ENCODE assay signal across 14 mouse cellular contexts in the genomic region with DNA sequence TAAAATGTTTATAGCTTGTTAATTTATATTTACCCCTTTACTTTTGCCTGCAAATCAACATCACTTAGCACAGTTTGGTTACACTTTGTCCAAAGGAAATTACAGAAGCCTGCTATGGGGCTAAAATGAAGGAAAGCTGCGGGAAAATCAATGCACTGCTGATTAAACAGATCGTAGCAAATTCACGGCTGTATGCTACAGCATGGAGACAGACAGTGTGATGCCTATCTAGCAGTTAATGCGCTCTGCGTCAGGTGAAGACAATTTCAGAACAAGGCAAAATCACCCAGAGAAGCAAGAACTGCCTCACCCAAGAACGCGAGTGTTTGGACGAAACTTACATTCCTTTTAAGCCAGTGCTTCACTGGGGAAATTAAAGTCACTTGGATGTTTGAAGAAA.
DNase-seq lines count a peak whose midpoint lies in the region; ATAC-seq and TF ChIP-seq lines count a peak whose summit lies in the region.
"Had no signal": no experiment of that assay in that cellular context is flagged by ENCODE, and none has a peak within 500 bp of the region (broad histone marks: within the 10 kb centered on the region; RNA-seq: fewer than 3 reads in every experiment).

No protein-coding gene starts in this region.

- no peak for TF ChIP-seq CTCF in midbrain, postnatal 0 days (IDR thresholded peaks at IDR 0.05)

- 85% methylated on average over 8 of the region's 8 CpGs for WGBS in midbrain, embryonic 10.5 days
- 40% methylated on average over 8 of the region's 8 CpGs for WGBS in midbrain, postnatal 0 days
- 14% methylated on average over 8 of the region's 8 CpGs for WGBS in forebrain, embryonic 13.5 days
- WGBS in hindbrain, embryonic 16.5 days: 42% methylated on average over 8 of the region's 8 CpGs

- H3K36me3 ChIP-seq in midbrain, embryonic 10.5 days: no peaks in the 10 kb centered on the region
- H3K36me3 ChIP-seq in midbrain, postnatal 0 days (ENCODE audit: insufficient read depth, low read length): no peaks in the 10 kb centered on the region
- no peaks in the 10 kb centered on the region for H3K36me3 ChIP-seq in forebrain, embryonic 13.5 days (ENCODE audit: poor library complexity, severe bottlenecking)
- H3K36me3 ChIP-seq in hindbrain, embryonic 16.5 days (ENCODE audit: control insufficient read depth, insufficient read depth, low read length): no peaks in the 10 kb centered on the region
- H3K36me3 ChIP-seq: embryonic facial prominence, embryonic 12.5 days; heart, embryonic 15.5 days had no signal

- no peak overlapping the region for H3K4me3 ChIP-seq in midbrain, embryonic 10.5 days
- H3K4me3 ChIP-seq in midbrain, postnatal 0 days (ENCODE audit: low read depth, low read length): no peak overlapping the region
- peak overlapping the region; percentile 13; the same call in 1 of the 2 replicates for H3K4me3 ChIP-seq in forebrain, embryonic 13.5 days
- H3K4me3 ChIP-seq in hindbrain, embryonic 16.5 days (ENCODE audit: low read length): no peak overlapping the region
- H3K4me3 ChIP-seq: embryonic facial prominence, embryonic 12.5 days; heart, embryonic 15.5 days had no signal

- H3K4me1 ChIP-seq in midbrain, embryonic 10.5 days: peaks cover 19% of the 10 kb centered on the region
- H3K4me1 ChIP-seq in midbrain, postnatal 0 days (ENCODE audit: insufficient read depth, low read length): no peaks in the 10 kb centered on the region
- H3K4me1 ChIP-seq in forebrain, embryonic 13.5 days: peaks cover 29% of the 10 kb centered on the region
- H3K4me1 ChIP-seq in hindbrain, embryonic 16.5 days (ENCODE audit: control insufficient read depth, insufficient read depth, low read depth, low read length): peaks cover 2% of the 10 kb centered on the region; the same call in 1 of the 2 replicates
- H3K4me1 ChIP-seq: embryonic facial prominence, embryonic 12.5 days; heart, embryonic 15.5 days had no signal

- ATAC-seq in midbrain, postnatal 0 days (ENCODE audit: low FRiP score): no peak
- ATAC-seq in forebrain, embryonic 13.5 days: peak; percentile 64
- 0 out of 2 replicates have a peak, but pooled peaks have one; percentile 45 for ATAC-seq in hindbrain, embryonic 16.5 days
- ATAC-seq: inflammation-experienced regulatory T-cells, adult 6 months had no signal

- H3K9me3 ChIP-seq in midbrain, embryonic 10.5 days (replicated peaks): no peaks in the 10 kb centered on the region
- no peaks in the 10 kb centered on the region for H3K9me3 ChIP-seq in midbrain, postnatal 0 days (ENCODE audit: low read length)
- no peaks in the 10 kb centered on the region for H3K9me3 ChIP-seq in forebrain, embryonic 13.5 days (replicated peaks)
- H3K9me3 ChIP-seq in hindbrain, embryonic 16.5 days (ENCODE audit: control insufficient read depth, low read length): no peaks in the 10 kb centered on the region
- H3K9me3 ChIP-seq: embryonic facial prominence, embryonic 12.5 days; heart, embryonic 15.5 days had no signal

- peak overlapping the region; percentile 4; the same call in 1 of the 2 replicates for H3K27ac ChIP-seq in midbrain, embryonic 10.5 days (replicated peaks)
- no peak overlapping the region for H3K27ac ChIP-seq in midbrain, postnatal 0 days (ENCODE audit: low read depth, low read length)
- H3K27ac ChIP-seq in forebrain, embryonic 13.5 days: peak overlapping the region; percentile 84
- no peak overlapping the region for H3K27ac ChIP-seq in hindbrain, embryonic 16.5 days (ENCODE audit: low read depth, low read length)
- H3K27ac ChIP-seq: embryonic facial prominence, embryonic 12.5 days; heart, embryonic 15.5 days had no signal

- no peak overlapping the region for H3K9ac ChIP-seq in midbrain, postnatal 0 days (replicated peaks; ENCODE audit: low read length, poor library complexity, severe bottlenecking)
- peak overlapping the region; percentile 53 for H3K9ac ChIP-seq in forebrain, embryonic 13.5 days
- H3K9ac ChIP-seq in hindbrain, embryonic 16.5 days (ENCODE audit: low read depth, low read length): no peak overlapping the region
- H3K9ac ChIP-seq: embryonic facial prominence, embryonic 12.5 days; heart, embryonic 15.5 days had no signal

- H3K27me3 ChIP-seq in midbrain, embryonic 10.5 days (ENCODE audit: low read depth, poor library complexity, severe bottlenecking): no peaks in the 10 kb centered on the region
- no peaks in the 10 kb centered on the region for H3K27me3 ChIP-seq in midbrain, postnatal 0 days (ENCODE audit: insufficient read depth, low read length)
- no peaks in the 10 kb centered on the region for H3K27me3 ChIP-seq in forebrain, embryonic 13.5 days
- H3K27me3 ChIP-seq in hindbrain, embryonic 16.5 days (replicated peaks; ENCODE audit: control insufficient read depth, insufficient read depth, low read length): no peaks in the 10 kb centered on the region
- H3K27me3 ChIP-seq: embryonic facial prominence, embryonic 12.5 days; heart, embryonic 15.5 days had no signal

- DNase-seq in midbrain, embryonic 10.5 days (ENCODE audit: low spot score): no peak
- no peak for DNase-seq in midbrain, postnatal 0 days (ENCODE audit: low spot score)
- DNase-seq in retina, embryonic 14.5 days (ENCODE audit: low spot score): peak; percentile 32
- DNase-seq in urinary bladder, adult 2 months (ENCODE audit: low spot score): no peak
- no peak for DNase-seq in left cerebral cortex, adult 11 months (ENCODE audit: low spot score)
- DNase-seq: cerebellum, adult 9-10 months; kidney, postnatal 10 days; thymus, postnatal 14 days had no signal

- H3K4me2 ChIP-seq in midbrain, postnatal 0 days (ENCODE audit: low read depth, low read length, poor library complexity, severe bottlenecking): no peak overlapping the region
- H3K4me2 ChIP-seq in forebrain, embryonic 13.5 days: peak overlapping the region; percentile 52
- peak overlapping the region; percentile 39 for H3K4me2 ChIP-seq in hindbrain, embryonic 16.5 days (ENCODE audit: low read length)
- H3K4me2 ChIP-seq: embryonic facial prominence, embryonic 12.5 days; heart, embryonic 15.5 days; liver, embryonic 11.5 days had no signal

Comparison
In these comparisons a context has a peak if more than half of its experiments do, and no peak if none do; other contexts are left out.
1. H3K27ac ChIP-seq: peak in midbrain, embryonic 10.5 days (single experiment) and forebrain, embryonic 13.5 days (single experiment); none in midbrain, postnatal 0 days (single experiment) and hindbrain, embryonic 16.5 days (single experiment).